ENCODE assay signal across 13 mouse cellular contexts in the genomic region with DNA sequence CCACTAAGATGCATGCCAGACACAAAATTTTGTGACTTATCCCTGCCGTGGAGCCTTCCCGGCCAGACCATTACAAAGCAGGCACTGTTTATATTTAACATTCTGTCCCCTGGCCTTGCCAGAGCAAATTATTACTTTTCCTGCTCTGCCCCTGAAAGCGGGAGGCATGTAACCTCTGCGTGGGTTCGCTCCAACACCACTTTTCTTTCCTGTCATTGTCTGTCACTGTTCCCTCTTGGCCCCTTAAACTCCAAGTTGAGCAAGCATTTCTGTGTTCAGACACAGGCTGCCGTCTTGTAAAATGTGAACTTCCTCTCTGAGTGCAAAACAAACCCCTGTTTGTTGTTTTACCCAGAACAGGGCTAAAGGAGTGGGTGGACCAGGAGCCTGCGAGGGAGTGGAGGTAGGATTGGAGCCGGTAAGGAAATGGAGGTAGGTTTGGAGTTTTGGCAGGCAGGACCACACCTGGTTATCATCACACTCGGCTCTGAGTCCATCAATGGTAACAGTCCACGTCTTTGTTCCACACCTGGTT.
DNase-seq lines count a peak whose midpoint lies in the region; ATAC-seq and TF ChIP-seq lines count a peak whose summit lies in the region.
"Had no signal": no experiment of that assay in that cellular context is flagged by ENCODE, and none has a peak within 500 bp of the region (broad histone marks: within the 10 kb centered on the region; RNA-seq: fewer than 3 reads in every experiment).

No protein-coding gene starts in this region.

- DNase-seq in liver, adult 2 months (ENCODE audit: extremely low read depth, low read depth, low spot score) = no peak
- peak; percentile 44 for DNase-seq in kidney, postnatal 0 days (ENCODE audit: low spot score)
- peak; percentile 27 to 46 for DNase-seq in lung, postnatal 4 days
- DNase-seq in hindbrain, embryonic 11.5 days (ENCODE audit: low spot score) = no peak
- DNase-seq in left cerebral cortex, adult 2 months (ENCODE audit: extremely low spot score in 1 of 2, low spot score in 2 of 2) = no peak
- no peak for DNase-seq in spleen, postnatal 36 days (ENCODE audit: low spot score in 2 of 2)
- DNase-seq: cerebellum, adult 9-11 months; spleen, adult 18-20 months had no signal

- no peak overlapping the region for H3K4me3 ChIP-seq in liver, adult 2 months (ENCODE audit: insufficient read depth, low read depth, low read length)
- no peak overlapping the region for H3K4me3 ChIP-seq in liver, embryonic 12.5 days
- no peak overlapping the region for H3K4me3 ChIP-seq in heart, embryonic 14.5 days (ENCODE audit: control insufficient read depth in 1 of 2, insufficient read depth in 1 of 2, low read depth in 1 of 2, low read length in 2 of 2)
- H3K4me3 ChIP-seq in kidney, postnatal 0 days (replicated peaks; ENCODE audit: low read depth, low read length) = no peak overlapping the region
- no peak overlapping the region for H3K4me3 ChIP-seq in hindbrain, embryonic 11.5 days (ENCODE audit: low read depth, low read length)
- H3K4me3 ChIP-seq in left cerebral cortex, adult 2 months = no peak overlapping the region
- H3K4me3 ChIP-seq: erythroblast, embryonic 14.5 days; megakaryocyte, embryonic 14.5 days; neural tube, embryonic 15.5 days had no signal

- WGBS in liver, adult 2 months = 48% methylated on average over 10 of the region's 10 CpGs
- 30% methylated on average over 10 of the region's 10 CpGs for WGBS in liver, embryonic 12.5 days (ENCODE audit: insufficient replicate concordance)
- 44% methylated on average over 10 of the region's 10 CpGs for WGBS in heart, embryonic 14.5 days
- WGBS in kidney, postnatal 0 days = 25% methylated on average over 10 of the region's 10 CpGs
- whole genome bisulfite sequencing in hindbrain, embryonic 11.5 days = 62% methylated on average over 10 of the region's 10 CpGs

- H3K9ac ChIP-seq in liver, adult 2 months (ENCODE audit: low read depth, low read length) = no peak overlapping the region
- no peak overlapping the region for H3K9ac ChIP-seq in liver, embryonic 12.5 days
- no peak overlapping the region for H3K9ac ChIP-seq in heart, embryonic 14.5 days (ENCODE audit: low read length)
- no peak overlapping the region for H3K9ac ChIP-seq in kidney, postnatal 0 days (ENCODE audit: low read depth, low read length)
- no peak overlapping the region for H3K9ac ChIP-seq in hindbrain, embryonic 11.5 days (ENCODE audit: low read depth, low read length)
- H3K9ac ChIP-seq: neural tube, embryonic 15.5 days had no signal

- no peaks in the 10 kb centered on the region for H3K4me1 ChIP-seq in liver, adult 2 months (ENCODE audit: control insufficient read depth, insufficient read depth, low read length)
- H3K4me1 ChIP-seq in liver, embryonic 12.5 days = 0 out of 2 replicates have a peak, but pooled peaks cover 4% of the 10 kb centered on the region
- peaks cover 0 to 10% of the 10 kb centered on the region in 2 experiments; a peak in 2 of 4 replicates for H3K4me1 ChIP-seq in heart, embryonic 14.5 days (ENCODE audit: control insufficient read depth in 2 of 2, insufficient read depth in 2 of 2, low read length in 2 of 2)
- peaks cover 9% of the 10 kb centered on the region; the same call in 1 of the 2 replicates for H3K4me1 ChIP-seq in kidney, postnatal 0 days (replicated peaks; ENCODE audit: insufficient read depth, low read length)
- H3K4me1 ChIP-seq in hindbrain, embryonic 11.5 days (replicated peaks; ENCODE audit: control insufficient read depth, insufficient read depth, low read length) = no peaks in the 10 kb centered on the region
- H3K4me1 ChIP-seq: neural tube, embryonic 15.5 days had no signal

- H3K79me2 ChIP-seq in liver, adult 2 months (ENCODE audit: control insufficient read depth, insufficient read depth, low read length) = no peaks in the 10 kb centered on the region

- H3K4me2 ChIP-seq in liver, embryonic 12.5 days = no peak overlapping the region
- no peak overlapping the region for H3K4me2 ChIP-seq in heart, embryonic 14.5 days (ENCODE audit: low read length)
- no peak overlapping the region for H3K4me2 ChIP-seq in kidney, postnatal 0 days (ENCODE audit: low read length)
- H3K4me2 ChIP-seq in hindbrain, embryonic 11.5 days (replicated peaks; ENCODE audit: low read depth, low read length) = no peak overlapping the region
- H3K4me2 ChIP-seq: neural tube, embryonic 15.5 days had no signal

- H3K36me3 ChIP-seq in liver, adult 2 months (ENCODE audit: control insufficient read depth, insufficient read depth, low read length) = no peaks in the 10 kb centered on the region
- H3K36me3 ChIP-seq in liver, embryonic 12.5 days = no peaks in the 10 kb centered on the region
- no peaks in the 10 kb centered on the region for H3K36me3 ChIP-seq in heart, embryonic 14.5 days (ENCODE audit: control insufficient read depth, insufficient read depth, low read length)
- H3K36me3 ChIP-seq in kidney, postnatal 0 days (ENCODE audit: insufficient read depth, low read length) = no peaks in the 10 kb centered on the region
- no peaks in the 10 kb centered on the region for H3K36me3 ChIP-seq in hindbrain, embryonic 11.5 days (ENCODE audit: control insufficient read depth, insufficient read depth, low read length)
- H3K36me3 ChIP-seq: neural tube, embryonic 15.5 days had no signal

- no peak for TF ChIP-seq POLR2A in liver, adult 2 months (IDR thresholded peaks at IDR 0.05; ENCODE audit: extremely low read depth, insufficient read depth, low read length)

- TF ChIP-seq CTCF in liver, adult 2 months (IDR thresholded peaks at IDR 0.05; ENCODE audit: low read depth, low read length) = no peak
- TF ChIP-seq CTCF in kidney, postnatal 0 days (IDR thresholded peaks at IDR 0.05; ENCODE audit: low read depth) = no peak
- no peak for TF ChIP-seq CTCF in left cerebral cortex, adult 2 months (IDR thresholded peaks at IDR 0.05)

- peak overlapping the region; percentile 34 for H3K27ac ChIP-seq in liver, adult 2 months (replicated peaks; ENCODE audit: insufficient read depth, low read depth, low read length)
- no peak overlapping the region for H3K27ac ChIP-seq in liver, embryonic 12.5 days
- peak overlapping the region; percentile 51 to 61 for H3K27ac ChIP-seq in heart, embryonic 14.5 days (replicated peaks in 1 of 2; ENCODE audit: control insufficient read depth in 1 of 2, insufficient read depth in 1 of 2, low read depth in 2 of 2, low read length in 2 of 2)
- H3K27ac ChIP-seq in kidney, postnatal 0 days = peak overlapping the region; percentile 13; the same call in 1 of the 2 replicates
- no peak overlapping the region for H3K27ac ChIP-seq in hindbrain, embryonic 11.5 days (ENCODE audit: low read depth, low read length)
- H3K27ac ChIP-seq in left cerebral cortex, adult 2 months = no peak overlapping the region
- H3K27ac ChIP-seq: neural tube, embryonic 15.5 days had no signal

- H3K27me3 ChIP-seq in liver, adult 2 months (ENCODE audit: control insufficient read depth, insufficient read depth, low read length) = no peaks in the 10 kb centered on the region
- no peaks in the 10 kb centered on the region for H3K27me3 ChIP-seq in liver, embryonic 12.5 days (replicated peaks)
- no peaks in the 10 kb centered on the region for H3K27me3 ChIP-seq in heart, embryonic 14.5 days (ENCODE audit: control insufficient read depth, insufficient read depth, low read length)
- H3K27me3 ChIP-seq in kidney, postnatal 0 days (ENCODE audit: insufficient read depth, low read length) = no peaks in the 10 kb centered on the region
- no peaks in the 10 kb centered on the region for H3K27me3 ChIP-seq in hindbrain, embryonic 11.5 days (ENCODE audit: control insufficient read depth, insufficient read depth, low read length)
- H3K27me3 ChIP-seq: neural tube, embryonic 15.5 days had no signal

- no peak for ATAC-seq in liver, embryonic 12.5 days
- ATAC-seq in heart, embryonic 14.5 days (ENCODE audit: insufficient number of reproducible peaks, insufficient read depth, low FRiP score, low read depth) = no peak
- no peak for ATAC-seq in kidney, postnatal 0 days (replicated peaks; ENCODE audit: low FRiP score, low read depth)
- no peak for ATAC-seq in hindbrain, embryonic 11.5 days (ENCODE audit: low FRiP score)

- intact Hi-C loops in left cerebral cortex, adult 2 months (cut with DNase I) = no loop called here

- no peaks in the 10 kb centered on the region for H3K9me3 ChIP-seq in liver, embryonic 12.5 days (replicated peaks)
- no peaks in the 10 kb centered on the region for H3K9me3 ChIP-seq in heart, embryonic 14.5 days (ENCODE audit: control insufficient read depth, low read length)
- no peaks in the 10 kb centered on the region for H3K9me3 ChIP-seq in kidney, postnatal 0 days (replicated peaks; ENCODE audit: low read length)
- H3K9me3 ChIP-seq in hindbrain, embryonic 11.5 days (ENCODE audit: control insufficient read depth, low read length) = no peaks in the 10 kb centered on the region
- H3K9me3 ChIP-seq: neural tube, embryonic 15.5 days had no signal

Comparison
In these comparisons a context has a peak if more than half of its experiments do, and no peak if none do; other contexts are left out.
1. H3K27ac ChIP-seq: peak in liver, adult 2 months (single experiment), heart, embryonic 14.5 days (2 of 2) and kidney, postnatal 0 days (single experiment); none in liver, embryonic 12.5 days (single experiment), hindbrain, embryonic 11.5 days (single experiment) and left cerebral cortex, adult 2 months (single experiment).
2. DNase-seq: peak in kidney, postnatal 0 days (single experiment) and lung, postnatal 4 days (2 of 2); none in liver, adult 2 months (single experiment), hindbrain, embryonic 11.5 days (single experiment), left cerebral cortex, adult 2 months (0 of 2) and spleen, postnatal 36 days (0 of 2).